Mouse (Mus musculus) forebrain, embryonic 11.5 days (tissue): ENCODE measurements at regions not wholly inside any gene's neighbourhood (a gene's known extent, or its start where the extent isn't known, plus 50 kb on each side); places are given as distances from the start of the nearest gene placed in this dataset.

Source experiments
- ATAC-seq: fragments of 200-750 bp; cut with Nextera tagmentation; replicated peaks from 2 replicates; pipeline ENCODE4 v1.8.0; 2017; ENCODE audit warnings: moderate TSS enrichment; ENCODE audit not compliant: low FRiP score
- DNase-seq: peaks from one replicate; pipeline ENCODE4 v3.0.0-alpha.2; 2017; ENCODE audit warnings: low spot score
- H3K27ac ChIP-seq: fragments of 300-500 bp; sonication (generic); 2 replicates; pipeline ENCODE4 v1.5.1; 2014; ENCODE audit warnings: low read depth, low read length
- H3K27me3 ChIP-seq: fragments of 300-500 bp; sonication (generic); 2 replicates; pipeline ENCODE4 v1.6.1; 2014; ENCODE audit warnings: mild to moderate bottlenecking, low read length, mixed read lengths; ENCODE audit not compliant: control insufficient read depth, insufficient read depth
- H3K36me3 ChIP-seq: fragments of 300-500 bp; sonication (generic); 2 replicates; pipeline ENCODE4 v1.6.1; 2014; ENCODE audit warnings: mild to moderate bottlenecking, low read length, moderate library complexity, mixed read lengths; ENCODE audit not compliant: control insufficient read depth, insufficient read depth
- H3K4me1 ChIP-seq: fragments of 300-500 bp; sonication (generic); replicated peaks from 2 replicates; pipeline ENCODE4 v1.6.1; 2014; ENCODE audit warnings: low read length, mixed read lengths; ENCODE audit not compliant: control insufficient read depth, insufficient read depth
- H3K4me2 ChIP-seq: fragments of 300-500 bp; sonication (generic); 2 replicates; pipeline ENCODE4 v1.6.1; 2014; ENCODE audit warnings: low read depth, mild to moderate bottlenecking, low read length, moderate library complexity, mixed read lengths; ENCODE audit not compliant: severe bottlenecking
- H3K4me3 ChIP-seq: fragments of 300-500 bp; sonication (generic); 2 replicates; pipeline ENCODE4 v1.5.1; 2014; ENCODE audit warnings: low read depth, low read length
- H3K9ac ChIP-seq: fragments of 300-500 bp; sonication (generic); 2 replicates; pipeline ENCODE4 v1.6.1; 2014; ENCODE audit warnings: low read length
- H3K9me3 ChIP-seq: fragments of 300-500 bp; sonication (generic); 2 replicates; pipeline ENCODE4 v1.6.1; 2016; ENCODE audit warnings: low read length, mixed read lengths; ENCODE audit not compliant: control insufficient read depth
- WGBS: fragments of 180-500 bp; shearing (Covaris S2); extraction: QIAGEN DNeasy Blood & Tissue Kit; methylation state at CpG from one replicate; pipeline ENCODE4 v1.1.7; 2014; 5-methylcytosine and 5-hydroxymethylcytosine counted together

DNA sequence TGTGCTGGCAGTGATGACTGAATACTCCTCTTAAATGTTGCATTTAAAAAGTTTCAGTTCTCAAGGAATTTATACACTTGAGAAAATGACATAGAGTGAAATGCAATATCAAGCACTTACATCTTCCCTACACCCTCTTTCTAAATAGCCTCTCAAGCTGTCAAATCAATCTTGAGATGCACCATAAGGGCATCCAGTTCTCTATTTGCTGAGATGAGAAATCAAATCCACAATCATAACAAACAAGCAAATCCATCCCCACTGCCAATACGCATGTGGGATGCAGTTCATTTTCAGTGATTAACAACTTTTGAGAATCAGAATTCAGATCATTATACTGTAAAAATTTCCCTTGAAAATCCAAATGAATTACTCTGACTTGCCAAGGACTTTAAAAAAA lies 62.6 kb upstream of the Ift57 start:
- Histone ChIP-seq H3K4me3 (no peak overlapping the region), H3K9me3 (no peaks in the 10 kb centered on the region), H3K36me3 (no peaks in the 10 kb centered on the region), H3K27ac (no peak overlapping the region), H3K4me2 (no peak overlapping the region), H3K9ac (no peak overlapping the region), H3K27me3 (no peaks in the 10 kb centered on the region), H3K4me1 (no peaks in the 10 kb centered on the region)
- DNase-seq (no peak), ATAC-seq (no peak)
- 97% methylated on average over 1 of the region's 1 CpGs for WGBS

DNA sequence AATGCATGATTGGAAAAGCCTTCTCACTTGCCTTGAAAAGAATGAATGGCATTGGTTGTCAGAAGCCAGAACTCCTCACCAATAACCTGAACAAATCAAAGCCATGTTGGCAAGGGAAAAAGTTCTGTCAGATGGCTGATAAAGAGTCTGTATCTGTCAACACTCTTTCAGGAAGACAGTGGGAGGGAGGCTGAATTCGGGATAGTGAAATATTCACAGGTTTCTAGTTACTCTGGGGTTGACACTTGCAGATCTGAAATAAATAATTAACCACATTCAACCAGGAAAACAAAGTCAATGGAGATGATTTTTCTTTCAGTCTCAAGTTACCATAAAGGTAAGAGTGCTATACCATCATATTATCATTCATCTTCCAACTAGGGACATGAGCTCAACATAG lies 56.3 kb upstream of the Ift57 start:
- Histone ChIP-seq H3K36me3 (no peaks in the 10 kb centered on the region), H3K27ac (no peak overlapping the region), H3K27me3 (no peaks in the 10 kb centered on the region), H3K4me2 (no peak overlapping the region), H3K9ac (no peak overlapping the region), H3K9me3 (no peaks in the 10 kb centered on the region), H3K4me1 (no peaks in the 10 kb centered on the region), H3K4me3 (no peak overlapping the region)
- no peak for ATAC-seq
- no peak for DNase-seq
- 85% methylated on average over 1 of the region's 1 CpGs for WGBS

DNA sequence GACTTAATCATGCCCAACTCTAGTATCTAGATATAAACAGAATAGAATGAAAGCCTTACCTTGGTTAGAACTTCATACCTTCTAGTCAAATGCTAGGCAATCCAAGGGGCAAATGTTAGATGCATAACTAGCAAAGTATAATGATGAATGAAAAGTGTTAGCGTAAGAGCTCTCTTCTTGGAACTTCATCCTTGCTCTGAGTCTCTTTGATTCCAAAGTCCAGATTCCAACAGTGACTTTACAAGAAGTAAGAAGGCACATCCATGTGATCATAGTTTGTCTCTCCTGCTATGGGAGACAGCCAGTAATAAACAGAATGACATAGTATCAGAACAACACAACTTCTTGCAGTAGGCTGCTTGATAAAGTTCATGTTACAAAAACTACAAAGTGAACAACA lies 54.6 kb upstream of the Ift57 start:
- no peak overlapping the region for H3K4me3 ChIP-seq
- H3K27ac ChIP-seq, result no peak overlapping the region
- no peaks in the 10 kb centered on the region for H3K27me3 ChIP-seq
- H3K4me1 ChIP-seq, result no peaks in the 10 kb centered on the region
- H3K9me3 ChIP-seq, result no peaks in the 10 kb centered on the region
- H3K9ac ChIP-seq, result no peak overlapping the region
- H3K36me3 ChIP-seq, result no peaks in the 10 kb centered on the region
- no peak overlapping the region for H3K4me2 ChIP-seq
- WGBS, result 97% methylated on average over 1 of the region's 1 CpGs
- DNase-seq (no peak), ATAC-seq (no peak)

DNA sequence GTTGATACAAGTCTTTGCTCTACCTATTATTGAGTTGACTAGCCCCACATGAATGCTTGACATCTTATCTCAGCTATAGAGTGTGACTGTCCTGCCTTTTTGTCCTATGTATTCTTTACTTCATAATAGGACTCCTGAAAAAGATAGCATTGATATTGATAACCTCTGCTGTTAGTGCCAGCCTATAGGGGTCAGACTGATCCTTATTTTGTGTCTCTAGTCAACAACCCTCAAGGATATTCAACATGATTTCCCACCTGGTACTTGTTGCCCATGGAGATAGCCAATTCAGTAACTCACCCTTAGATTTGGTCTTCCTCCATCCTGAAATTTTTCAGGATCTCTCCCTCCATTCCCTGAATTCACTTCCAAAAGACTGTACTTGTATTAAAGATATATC lies 52.6 kb upstream of the Ift57 start:
- H3K4me3 ChIP-seq, result no peak overlapping the region
- no peak for ATAC-seq

More for the DNA sequence above, 52.6 kb upstream of the Ift57 start:
- no peaks in the 10 kb centered on the region for H3K4me1 ChIP-seq
- no peaks in the 10 kb centered on the region for H3K9me3 ChIP-seq
- H3K4me2 ChIP-seq, result no peak overlapping the region
- H3K27me3 ChIP-seq, result no peaks in the 10 kb centered on the region
- no peak overlapping the region for H3K9ac ChIP-seq
- H3K36me3 ChIP-seq, result no peaks in the 10 kb centered on the region
- no peak overlapping the region for H3K27ac ChIP-seq
- no peak for DNase-seq
